Mouse (Mus musculus) heart, embryonic 16.5 days (tissue): ENCODE measurements at regions not wholly inside any gene's neighbourhood (a gene's known extent, or its start where the extent isn't known, plus 50 kb on each side); places are given as distances from the start of the nearest gene placed in this dataset.

Source experiments
- ATAC-seq: fragments of 200-750 bp; cut with Nextera tagmentation; replicated peaks from 2 replicates; pipeline ENCODE4 v1.8.0; 2017; ENCODE audit warnings: moderate number of reproducible peaks; ENCODE audit not compliant: insufficient read depth, low FRiP score; ENCODE audit errors: extremely low read depth
- H3K27ac ChIP-seq: fragments of 300-500 bp; sonication (generic); 2 replicates; pipeline ENCODE4 v1.5.1; 2014; ENCODE audit warnings: mild to moderate bottlenecking, low read length, control low read depth, moderate library complexity
- H3K27me3 ChIP-seq: fragments of 300-500 bp; sonication (generic); 2 replicates; pipeline ENCODE4 v1.6.1; 2014; ENCODE audit warnings: low read length, mixed read lengths; ENCODE audit not compliant: control insufficient read depth, insufficient read depth
- H3K36me3 ChIP-seq: fragments of 300-500 bp; sonication (generic); 2 replicates; pipeline ENCODE4 v1.6.1; 2014; ENCODE audit not compliant: control insufficient read depth, insufficient read depth
- H3K4me1 ChIP-seq: fragments of 300-500 bp; sonication (generic); 2 replicates; pipeline ENCODE4 v1.6.1; 2014; ENCODE audit warnings: low read length, mixed read lengths; ENCODE audit not compliant: control insufficient read depth, insufficient read depth
- H3K4me2 ChIP-seq: fragments of 300-500 bp; sonication (generic); 2 replicates; pipeline ENCODE4 v1.6.1; 2014; ENCODE audit warnings: low read depth, mild to moderate bottlenecking, control low read depth, low read length
- H3K4me3 ChIP-seq: fragments of 300-500 bp; sonication (generic); 2 replicates; pipeline ENCODE4 v1.5.1; 2014; ENCODE audit warnings: mild to moderate bottlenecking, control low read depth, low read length
- H3K9ac ChIP-seq: fragments of 300-500 bp; sonication (generic); 2 replicates; pipeline ENCODE4 v1.6.1; 2014; ENCODE audit warnings: low read length, control low read depth
- H3K9me3 ChIP-seq: fragments of 300-500 bp; sonication (generic); replicated peaks from 2 replicates; pipeline ENCODE4 v1.6.1; 2016; ENCODE audit warnings: low read length; ENCODE audit not compliant: control insufficient read depth
- whole genome bisulfite sequencing: fragments of 180-500 bp; shearing (Covaris S2); extraction: QIAGEN DNeasy Blood & Tissue Kit; methylation state at CpG from one replicate; pipeline ENCODE4 v1.1.7; 2014; 5-methylcytosine and 5-hydroxymethylcytosine counted together

- Histone ChIP-seq H3K9ac (no peak overlapping the region), H3K4me1 (no peaks in the 10 kb centered on the region), H3K9me3 (no peaks in the 10 kb centered on the region), H3K4me3 (no peak overlapping the region), H3K4me2 (no peak overlapping the region), H3K36me3 (no peaks in the 10 kb centered on the region), H3K27me3 (no peaks in the 10 kb centered on the region), H3K27ac (no peak overlapping the region)
- no peak for ATAC-seq
- WGBS: 71% methylated on average over 3 of the region's 3 CpGs
These were observed 146.2 kb upstream of the Rfx3 start for GRCm38 (mm10) chr19:28157196-28157595.

GRCm38 (mm10) chr19:28137581-28137980, 126.6 kb upstream of the Rfx3 start:
- Histone ChIP-seq H3K27me3 (no peaks in the 10 kb centered on the region), H3K9me3 (no peaks in the 10 kb centered on the region), H3K36me3 (no peaks in the 10 kb centered on the region), H3K4me2 (no peak overlapping the region), H3K9ac (no peak overlapping the region), H3K4me1 (no peaks in the 10 kb centered on the region), H3K4me3 (no peak overlapping the region), H3K27ac (no peak overlapping the region)
- 73% methylated on average over 10 of the region's 10 CpGs for WGBS
- ATAC-seq: no peak

- Histone ChIP-seq H3K27ac (no peak overlapping the region), H3K4me3 (no peak overlapping the region), H3K27me3 (no peaks in the 10 kb centered on the region), H3K4me2 (no peak overlapping the region), H3K9ac (no peak overlapping the region), H3K36me3 (no peaks in the 10 kb centered on the region), H3K9me3 (no peaks in the 10 kb centered on the region), H3K4me1 (no peaks in the 10 kb centered on the region)
- ATAC-seq: no peak
- WGBS: 38% methylated on average over 1 of the region's 1 CpGs
These were observed 123.8 kb upstream of the Rfx3 start for GRCm38 (mm10) chr19:28134806-28135205.

GRCm38 (mm10) chr19:28111263-28112180, 100.6 kb upstream of the Rfx3 start:
- ATAC-seq: no peak

GRCm38 (mm10) chr19:28095620-28096019, 84.7 kb upstream of the Rfx3 start:
- H3K9ac ChIP-seq: no peak overlapping the region
- H3K36me3 ChIP-seq: no peaks in the 10 kb centered on the region
- H3K27me3 ChIP-seq: no peaks in the 10 kb centered on the region
- ATAC-seq: no peak
- no peak overlapping the region for H3K27ac ChIP-seq
- H3K4me3 ChIP-seq: no peak overlapping the region
- WGBS: 25% methylated on average over 9 of the region's 9 CpGs
- no peaks in the 10 kb centered on the region for H3K9me3 ChIP-seq
- no peaks in the 10 kb centered on the region for H3K4me1 ChIP-seq
- 0 out of 2 replicates have a peak overlapping the region, but pooled peaks have one; percentile 12 for H3K4me2 ChIP-seq

More at GRCm38 (mm10) chr19:28111263-28112180, 100.6 kb upstream of the Rfx3 start:
- WGBS: 75% methylated on average over 10 of the region's 10 CpGs
- no peak overlapping the region for H3K27ac ChIP-seq
- H3K4me1 ChIP-seq: no peaks in the 10 kb centered on the region
- H3K36me3 ChIP-seq: no peaks in the 10 kb centered on the region
- H3K9me3 ChIP-seq: no peaks in the 10 kb centered on the region
- H3K4me3 ChIP-seq: no peak overlapping the region
- no peak overlapping the region for H3K4me2 ChIP-seq
- no peaks in the 10 kb centered on the region for H3K27me3 ChIP-seq
- no peak overlapping the region for H3K9ac ChIP-seq

- no peaks in the 10 kb centered on the region for H3K36me3 ChIP-seq
- H3K9me3 ChIP-seq: no peaks in the 10 kb centered on the region
- no peak for ATAC-seq
- no peaks in the 10 kb centered on the region for H3K27me3 ChIP-seq
- 81% methylated on average over 6 of the region's 6 CpGs for WGBS
- H3K4me2 ChIP-seq: no peak overlapping the region
- no peak overlapping the region for H3K9ac ChIP-seq
- no peak overlapping the region for H3K4me3 ChIP-seq
- no peaks in the 10 kb centered on the region for H3K4me1 ChIP-seq
- no peak overlapping the region for H3K27ac ChIP-seq
These were observed 81.3 kb upstream of the Rfx3 start for GRCm38 (mm10) chr19:28092252-28092651.

- 74% methylated on average over 12 of the region's 12 CpGs for WGBS
- ATAC-seq: no peak
These were observed 76.9 kb upstream of the Rfx3 start for GRCm38 (mm10) chr19:28087607-28088546.

GRCm38 (mm10) chr19:28070386-28070785, 59.4 kb upstream of the Rfx3 start:
- ATAC-seq: no peak
- Histone ChIP-seq H3K4me1 (peaks cover 4% of the 10 kb centered on the region; the same call in 1 of the 2 replicates), H3K27ac (no peak overlapping the region), H3K27me3 (no peaks in the 10 kb centered on the region), H3K9ac (no peak overlapping the region), H3K4me2 (no peak overlapping the region), H3K4me3 (no peak overlapping the region), H3K9me3 (no peaks in the 10 kb centered on the region), H3K36me3 (no peaks in the 10 kb centered on the region)
- WGBS: 77% methylated on average over 3 of the region's 3 CpGs

More at GRCm38 (mm10) chr19:28087607-28088546, 76.9 kb upstream of the Rfx3 start:
- H3K4me1 ChIP-seq: no peaks in the 10 kb centered on the region
- H3K4me2 ChIP-seq: no peak overlapping the region
- no peaks in the 10 kb centered on the region for H3K27me3 ChIP-seq
- H3K27ac ChIP-seq: no peak overlapping the region
- no peak overlapping the region for H3K4me3 ChIP-seq
- H3K36me3 ChIP-seq: no peaks in the 10 kb centered on the region
- no peaks in the 10 kb centered on the region for H3K9me3 ChIP-seq
- H3K9ac ChIP-seq: no peak overlapping the region
